In genomic region chr3:69373544-69374306, GRCm38 (mm10) we compare ENCODE assay signal across 9 mouse cellular contexts. TPM values are rescaled to one million over a fixed set of nuclear protein-coding genes. Genes with fewer than 3 reads are reported as not detected.
DNase-seq lines count a peak whose midpoint lies in the region; ATAC-seq lines count a peak whose summit lies in the region.
"Had no signal": no experiment of that assay in that cellular context is flagged by ENCODE, and none has a peak within 500 bp of the region (broad histone marks: within the 10 kb centered on the region; RNA-seq: fewer than 3 reads in every experiment).

No protein-coding gene starts in this region.

- H3K4me3 ChIP-seq in lung, embryonic 16.5 days (ENCODE audit: low read length) = no peak overlapping the region
- H3K4me3 ChIP-seq: heart, embryonic 15.5 days had no signal

- no peak for ATAC-seq in lung, embryonic 16.5 days (ENCODE audit: low read depth)
- ATAC-seq in inflammation-experienced regulatory T-cells, adult 6 months = peak; percentile 80

- H3K9me3 ChIP-seq in lung, embryonic 16.5 days (ENCODE audit: control insufficient read depth, low read length) = 0 out of 2 replicates have a peak, but pooled peaks cover 2% of the 10 kb centered on the region
- H3K9me3 ChIP-seq: heart, embryonic 15.5 days had no signal

- DNase-seq in lung, postnatal 4 days = no peak
- DNase-seq in brain, embryonic 18.5 days (ENCODE audit: low read depth, low spot score) = peak; percentile 30
- DNase-seq in retina, postnatal 7 days (ENCODE audit: low read depth, low spot score) = peak; percentile 14
- DNase-seq in thymus, postnatal 10 days (ENCODE audit: low spot score in 2 of 2) = no peak
- DNase-seq in yolk sac, embryonic 10.5 days (ENCODE audit: low spot score) = no peak
- DNase-seq in urinary bladder, postnatal 10 days (ENCODE audit: low spot score) = no peak

- H3K36me3 ChIP-seq in lung, embryonic 16.5 days (ENCODE audit: control insufficient read depth, insufficient read depth, low read length) = no peaks in the 10 kb centered on the region
- H3K36me3 ChIP-seq: heart, embryonic 15.5 days had no signal

- peak overlapping the region; percentile 72; the same call in 1 of the 2 replicates for H3K27ac ChIP-seq in lung, embryonic 16.5 days (ENCODE audit: low read length)
- H3K27ac ChIP-seq: heart, embryonic 15.5 days had no signal

- H3K4me1 ChIP-seq in lung, embryonic 16.5 days (replicated peaks; ENCODE audit: control insufficient read depth, insufficient read depth, low read length) = no peaks in the 10 kb centered on the region; the same call in 1 of the 2 replicates
- H3K4me1 ChIP-seq: heart, embryonic 15.5 days had no signal

- H3K4me2 ChIP-seq in lung, embryonic 16.5 days (ENCODE audit: low read depth, low read length) = no peak overlapping the region
- H3K4me2 ChIP-seq: heart, embryonic 15.5 days had no signal

- 63% methylated on average over 10 of the region's 10 CpGs for WGBS in lung, embryonic 16.5 days

- H3K9ac ChIP-seq in lung, embryonic 16.5 days (ENCODE audit: low read length) = no peak overlapping the region
- H3K9ac ChIP-seq: heart, embryonic 15.5 days had no signal

- H3K27me3 ChIP-seq in lung, embryonic 16.5 days (ENCODE audit: control insufficient read depth, insufficient read depth, low read depth, low read length) = no peaks in the 10 kb centered on the region
- H3K27me3 ChIP-seq: heart, embryonic 15.5 days had no signal

RNA-seq across cellular contexts. Expression of gene Ppm1l, which starts 57.1 kb away (rescaled TPM):
- 6.0 and 6.8 TPM in 2 replicates for polyA plus RNA-seq in lung, embryonic 16.5 days (2015; fragmentation: Nextera tagmentation; extraction: Ambion mirVana)
- 1 to 10 TPM in 2 of 3 experiments, under 1 TPM in 1; 0.06 to 4.4 (median 3.0) TPM for polyA plus RNA-seq in inflammation-experienced regulatory T-cells, adult 6 months (2017; shearing (Covaris generic))

Comparison
In these comparisons a context has a peak if more than half of its experiments do, and no peak if none do; other contexts are left out.
1. DNase-seq: peak in brain, embryonic 18.5 days (single experiment) and retina, postnatal 7 days (single experiment); none in lung, postnatal 4 days (0 of 2), thymus, postnatal 10 days (0 of 2), yolk sac, embryonic 10.5 days (single experiment) and urinary bladder, postnatal 10 days (single experiment).